Mouse (Mus musculus) intestine, postnatal 0 days (tissue): ENCODE measurements at regions not wholly inside any gene's neighbourhood (a gene's known extent, or its start where the extent isn't known, plus 50 kb on each side); places are given as distances from the start of the nearest gene placed in this dataset.

Experiments
- ATAC-seq: fragments of 200-750 bp; cut with Nextera tagmentation; 2 replicates; pipeline ENCODE4 v1.8.0; 2017; ENCODE audit warnings: mild to moderate bottlenecking, moderate TSS enrichment, moderate library complexity
- H3K27ac ChIP-seq: fragments of 300-500 bp; sonication (generic); 2 replicates; pipeline ENCODE4 v1.5.1; 2014; ENCODE audit warnings: mild to moderate bottlenecking, low read depth, low read length, moderate library complexity
- H3K27me3 ChIP-seq: fragments of 300-500 bp; sonication (generic); replicated peaks from 2 replicates; pipeline ENCODE4 v1.6.1; 2014; ENCODE audit warnings: low read length, mixed read lengths; ENCODE audit not compliant: control insufficient read depth, insufficient read depth
- H3K36me3 ChIP-seq: fragments of 300-500 bp; sonication (generic); 2 replicates; pipeline ENCODE4 v1.6.1; 2014; ENCODE audit warnings: mild to moderate bottlenecking, moderate library complexity; ENCODE audit not compliant: control insufficient read depth, insufficient read depth
- H3K4me1 ChIP-seq: fragments of 300-500 bp; sonication (generic); replicated peaks from 2 replicates; pipeline ENCODE4 v1.6.1; 2014; ENCODE audit warnings: antibody characterized with exemption, low read length, mixed read lengths; ENCODE audit not compliant: control insufficient read depth, insufficient read depth
- H3K4me2 ChIP-seq: fragments of 300-500 bp; sonication (generic); replicated peaks from 2 replicates; pipeline ENCODE4 v1.6.1; 2014; ENCODE audit warnings: low read depth, mild to moderate bottlenecking, moderate library complexity
- H3K4me3 ChIP-seq: fragments of 300-500 bp; sonication (generic); 2 replicates; pipeline ENCODE4 v1.5.1; 2014; ENCODE audit warnings: low read depth, low read length
- H3K9ac ChIP-seq: fragments of 300-500 bp; sonication (generic); 2 replicates; pipeline ENCODE4 v1.6.1; 2014; ENCODE audit warnings: mild to moderate bottlenecking, low read depth, low read length
- H3K9me3 ChIP-seq: fragments of 300-500 bp; sonication (generic); 2 replicates; pipeline ENCODE4 v1.6.1; 2016; ENCODE audit warnings: mixed run types; ENCODE audit not compliant: control insufficient read depth
- CTCF ChIP-seq: sonication (generic); IDR thresholded peaks from 2 replicates; pipeline ENCODE4 v1.5.1; 2016; ENCODE audit warnings: low read depth, mild to moderate bottlenecking, control low read depth, antibody characterized with exemption, moderate library complexity
- WGBS: fragments of 180-500 bp; shearing (Covaris S2); extraction: QIAGEN DNeasy Blood & Tissue Kit; methylation state at CpG from one replicate; pipeline ENCODE4 v1.1.7; 2014; 5-methylcytosine and 5-hydroxymethylcytosine counted together

DNA sequence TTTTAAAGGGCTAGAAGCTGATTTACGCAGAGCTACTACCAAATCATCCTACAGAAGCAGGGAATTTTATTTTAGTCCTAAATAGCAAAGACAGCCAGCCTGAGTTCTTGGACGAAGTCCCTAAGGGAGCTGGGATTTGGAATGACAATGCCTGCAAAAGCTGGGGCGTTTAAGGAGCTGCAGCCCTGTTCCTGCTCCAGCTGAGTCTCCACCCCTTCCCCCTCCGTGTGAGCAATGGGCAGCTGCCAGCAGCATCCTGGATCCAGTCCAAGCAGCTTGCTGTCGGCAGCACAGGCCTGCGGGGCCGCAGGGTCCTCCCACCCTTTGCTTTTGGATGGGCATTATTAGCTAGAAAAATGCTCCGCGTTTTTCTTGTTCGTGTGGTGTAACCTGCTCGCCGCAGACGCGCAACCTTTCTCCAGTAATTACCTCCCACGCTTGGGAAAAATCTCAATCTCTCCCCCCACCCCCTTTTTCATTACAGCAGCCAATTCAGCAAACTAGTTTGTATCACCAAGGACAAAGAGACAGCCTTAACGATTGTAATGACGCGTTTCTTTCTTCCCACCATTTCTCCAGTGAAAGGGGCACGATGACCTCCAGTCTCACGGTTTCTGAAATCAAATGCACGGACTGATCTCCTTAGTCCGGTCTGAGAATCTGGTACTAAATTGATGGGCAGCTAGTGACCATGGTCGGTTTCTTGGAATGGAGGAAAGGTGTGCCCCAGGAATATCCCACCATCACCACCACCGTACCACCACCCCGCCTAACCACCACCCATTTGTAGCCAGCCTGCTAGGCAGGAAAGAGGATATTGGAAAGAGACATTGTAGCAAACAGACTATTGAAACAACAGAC, 78.5 kb upstream of the Med14 start:
- Histone ChIP-seq H3K36me3 (no peaks in the 10 kb centered on the region), H3K9me3 (no peaks in the 10 kb centered on the region), H3K27ac (no peak overlapping the region), H3K9ac (no peak overlapping the region), H3K4me2 (peak overlapping the region; percentile 63), H3K4me3 (peak overlapping the region; percentile 29), H3K4me1 (no peaks in the 10 kb centered on the region), H3K27me3 (no peaks in the 10 kb centered on the region)
- WGBS, result 22% methylated on average over 25 of the region's 25 CpGs
- peak; percentile 43; the same call in 1 of the 2 replicates for ATAC-seq
- no peak for TF ChIP-seq CTCF

DNA sequence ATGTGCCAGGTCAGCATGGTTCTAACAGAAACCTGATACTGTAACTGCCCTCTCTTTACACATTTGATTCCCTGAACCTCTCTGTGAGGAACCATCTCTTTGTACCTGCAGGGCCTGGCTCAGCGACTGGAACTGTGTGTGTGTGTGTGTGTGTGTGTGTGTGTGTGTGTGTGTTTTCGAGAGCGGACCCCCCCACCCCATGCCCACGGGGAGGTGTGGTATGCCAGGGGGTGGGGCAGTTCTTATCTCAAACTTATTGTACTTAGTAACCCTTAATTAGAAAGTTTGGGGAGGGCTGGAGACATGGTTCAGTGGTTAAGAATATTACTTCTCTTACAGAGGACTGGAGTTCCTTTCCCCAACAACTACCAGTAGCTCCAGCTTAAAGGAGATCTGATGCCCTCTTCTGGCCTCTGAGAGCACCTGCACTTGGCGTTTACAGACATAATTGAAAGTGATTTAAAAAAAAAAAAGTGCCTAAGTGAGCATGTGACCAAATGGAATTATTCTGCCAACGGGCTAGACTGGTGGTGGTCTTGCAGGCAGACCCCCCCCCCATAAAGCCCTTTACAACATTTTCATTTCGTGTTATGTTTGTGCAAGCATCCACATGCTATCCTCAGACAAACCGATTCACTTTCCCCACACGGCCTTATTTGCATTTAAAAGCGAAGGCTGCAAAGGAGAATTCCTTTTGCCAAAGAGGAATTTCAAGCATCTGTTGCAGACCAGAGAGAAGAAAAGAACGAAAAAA, 77.7 kb upstream of the Med14 start:
- peak; percentile 71 for TF ChIP-seq CTCF
- H3K4me1 ChIP-seq, result no peaks in the 10 kb centered on the region
- no peaks in the 10 kb centered on the region for H3K36me3 ChIP-seq
- no peaks in the 10 kb centered on the region for H3K9me3 ChIP-seq
- peak overlapping the region; percentile 63 for H3K4me2 ChIP-seq
- peak; percentile 45; the same call in 1 of the 2 replicates for ATAC-seq
- peak overlapping the region; percentile 29 for H3K4me3 ChIP-seq
- no peak overlapping the region for H3K27ac ChIP-seq
- no peak overlapping the region for H3K9ac ChIP-seq
- no peaks in the 10 kb centered on the region for H3K27me3 ChIP-seq
- WGBS, result 24% methylated on average over 11 of the region's 11 CpGs

DNA sequence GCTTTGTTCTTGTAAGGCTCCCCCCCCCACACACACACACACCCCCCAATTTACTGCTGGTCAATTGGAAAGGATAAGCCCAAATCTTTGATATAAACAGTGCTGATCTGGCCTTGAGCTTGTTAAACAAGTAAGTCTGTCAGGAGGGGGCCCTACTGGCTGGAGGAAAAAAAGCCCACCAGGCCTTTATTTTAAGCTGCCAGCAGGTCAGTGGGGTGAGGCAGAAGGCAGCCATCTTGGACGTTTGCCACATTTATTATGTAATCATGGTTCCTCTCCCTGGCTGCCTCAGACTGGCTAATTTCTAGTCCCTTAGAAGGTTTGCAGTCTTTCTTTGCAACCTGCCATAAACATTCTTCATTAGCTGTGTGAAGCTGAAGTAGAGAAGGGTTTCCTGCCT, 75.9 kb upstream of the Med14 start:
- WGBS, result 31% methylated on average over 1 of the region's 1 CpGs
- no peak for ATAC-seq
- no peaks in the 10 kb centered on the region for H3K4me1 ChIP-seq
- TF ChIP-seq CTCF, result no peak
- no peaks in the 10 kb centered on the region for H3K27me3 ChIP-seq
- no peak overlapping the region for H3K4me2 ChIP-seq
- no peaks in the 10 kb centered on the region for H3K9me3 ChIP-seq
- no peak overlapping the region for H3K4me3 ChIP-seq
- H3K36me3 ChIP-seq, result no peaks in the 10 kb centered on the region
- no peak overlapping the region for H3K27ac ChIP-seq
- H3K9ac ChIP-seq, result no peak overlapping the region

DNA sequence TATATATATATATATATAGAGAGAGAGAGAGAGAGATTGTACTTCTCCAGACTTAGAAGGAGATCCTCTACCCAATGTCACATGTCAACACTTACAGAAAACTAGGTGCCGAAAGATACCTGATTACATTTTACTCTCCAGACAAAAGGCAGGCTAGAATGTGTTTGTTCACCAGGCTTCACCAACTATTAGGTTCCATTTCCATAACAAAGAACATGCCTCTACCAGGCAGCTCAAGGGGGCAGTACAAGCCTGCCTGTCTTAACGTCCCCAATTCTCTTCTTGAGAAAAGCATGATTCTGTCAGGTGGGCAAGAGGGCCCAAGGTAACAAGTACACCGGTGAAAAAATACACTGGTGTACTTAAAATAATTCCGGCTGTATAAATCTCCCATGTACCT, 72.8 kb upstream of the Med14 start:
- TF ChIP-seq CTCF, result no peak
- Histone ChIP-seq H3K4me2 (no peak overlapping the region), H3K9me3 (no peaks in the 10 kb centered on the region), H3K4me3 (no peak overlapping the region), H3K36me3 (no peaks in the 10 kb centered on the region), H3K4me1 (no peaks in the 10 kb centered on the region), H3K27ac (no peak overlapping the region), H3K27me3 (no peaks in the 10 kb centered on the region), H3K9ac (no peak overlapping the region)
- ATAC-seq, result no peak
- 73% methylated on average over 4 of the region's 4 CpGs for WGBS

DNA sequence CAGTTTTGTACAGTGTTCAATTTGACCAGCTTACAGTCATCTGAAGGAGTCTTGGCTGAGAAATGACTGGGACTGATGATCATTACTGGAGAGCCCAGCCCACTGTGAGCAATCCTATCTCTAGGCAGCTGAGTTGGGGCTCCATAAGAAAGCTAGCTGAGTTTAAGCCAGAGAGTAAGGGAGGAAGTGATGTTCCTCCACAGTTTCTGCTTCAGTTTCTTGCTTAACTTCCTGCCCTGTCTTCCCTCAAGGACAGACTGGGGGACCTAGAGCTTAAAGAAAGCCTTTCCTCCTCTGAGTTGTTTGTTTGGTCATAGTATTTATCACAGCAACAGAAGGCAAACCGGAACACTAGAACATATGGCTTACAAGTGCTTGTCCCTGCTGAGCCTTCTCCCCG, 70.8 kb upstream of the Med14 start:
- no peak overlapping the region for H3K9ac ChIP-seq
- H3K4me1 ChIP-seq, result no peaks in the 10 kb centered on the region
- TF ChIP-seq CTCF, result no peak
- H3K9me3 ChIP-seq, result no peaks in the 10 kb centered on the region
- ATAC-seq, result no peak
- H3K4me2 ChIP-seq, result no peak overlapping the region
- H3K36me3 ChIP-seq, result no peaks in the 10 kb centered on the region
- 83% methylated on average over 2 of the region's 2 CpGs for WGBS
- no peak overlapping the region for H3K27ac ChIP-seq
- H3K27me3 ChIP-seq, result no peaks in the 10 kb centered on the region
- H3K4me3 ChIP-seq, result no peak overlapping the region

DNA sequence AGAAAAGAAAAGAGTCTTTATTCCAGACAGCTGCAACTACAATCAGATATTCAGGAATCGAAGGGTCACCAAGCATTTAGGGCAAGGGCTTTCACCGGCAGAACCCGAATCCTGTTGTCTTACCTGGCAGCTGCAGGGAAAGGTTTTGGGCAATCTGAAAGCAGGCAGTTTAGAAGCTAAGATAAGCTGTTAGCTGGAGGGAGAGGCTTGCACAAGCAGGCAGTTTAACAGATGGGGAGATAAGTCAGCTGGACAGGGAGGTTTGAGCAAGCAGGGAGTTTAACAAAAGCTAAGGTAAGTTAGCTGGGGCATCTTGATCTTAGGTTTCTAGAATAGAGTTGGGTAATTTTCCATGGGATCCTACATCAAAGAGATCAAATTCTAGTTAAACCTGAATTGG, 67.3 kb upstream of the Med14 start:
- Histone ChIP-seq H3K4me3 (no peak overlapping the region), H3K9ac (no peak overlapping the region), H3K4me2 (no peak overlapping the region), H3K36me3 (no peaks in the 10 kb centered on the region), H3K9me3 (no peaks in the 10 kb centered on the region), H3K27ac (no peak overlapping the region), H3K27me3 (no peaks in the 10 kb centered on the region), H3K4me1 (no peaks in the 10 kb centered on the region)
- no peak for TF ChIP-seq CTCF
- no peak for ATAC-seq
- WGBS, result 52% methylated on average over 3 of the region's 3 CpGs
